Mouse (Mus musculus): ENCODE results near the gene Lrfn1. TPM values are rescaled to one million over a fixed set of nuclear protein-coding genes. Genes with fewer than 3 reads are reported as not detected.

Gene Lrfn1
- 2.5 and 3.1 TPM in 2 replicates for polyA plus RNA-seq (2012; rRNA removed)

GRCm38 (mm10) chr7:28451531-28452360 lies at the start of gene Lrfn1:
Gene Lrfn1 (plus strand): TSS chr7:28451980.
- no peak for DNase-seq
- TF ChIP-seq CTCF (conservative IDR thresholded peaks at IDR 0.05; ENCODE audit: insufficient read depth, insufficient read length, low read depth, low read length), result no peak
- TF ChIP-seq POLR2A (IDR thresholded peaks at IDR 0.05; ENCODE audit: low read depth, low read length), result no peak
- WGBS, result 7% methylated on average over 54 of the region's 97 CpGs
- H3K27me3 ChIP-seq (replicated peaks; ENCODE audit: control insufficient read depth, insufficient read depth, low read length), result no peaks in the 10 kb centered on the region
- H3K4me3 ChIP-seq (ENCODE audit: insufficient read depth, low read depth, low read length), result peak within 1 kb of the TSS; percentile 78
- H3K4me1 ChIP-seq (ENCODE audit: control insufficient read depth, insufficient read depth, low read length), result no peaks in the 10 kb centered on the region
- H3K36me3 ChIP-seq (ENCODE audit: control insufficient read depth, insufficient read depth, low read length), result no peaks in the 10 kb centered on the region
- no peak within 1 kb of the TSS for H3K27ac ChIP-seq (ENCODE audit: insufficient read depth, low read depth, low read length)

GRCm38 (mm10) chr7:28410841-28411475 lies 40.8 kb upstream of the Lrfn1 start:
- DNase-seq, result peak; percentile 86
- Histone ChIP-seq H3K4me1 (ENCODE audit: control insufficient read depth, insufficient read depth, low read length) (peaks cover 6% of the 10 kb centered on the region; the same call in 1 of the 2 replicates), H3K4me3 (ENCODE audit: insufficient read depth, low read depth, low read length) (no peak overlapping the region), H3K27ac (ENCODE audit: insufficient read depth, low read depth, low read length) (peak overlapping the region; percentile 59), H3K27me3 (replicated peaks; ENCODE audit: control insufficient read depth, insufficient read depth, low read length) (no peaks in the 10 kb centered on the region), H3K36me3 (ENCODE audit: control insufficient read depth, insufficient read depth, low read length) (no peaks in the 10 kb centered on the region; the same call in 1 of the 2 replicates)
- TF ChIP-seq CTCF (conservative IDR thresholded peaks at IDR 0.05; ENCODE audit: insufficient read depth, insufficient read length, low read depth, low read length) (no peak), POLR2A (IDR thresholded peaks at IDR 0.05; ENCODE audit: low read depth, low read length) (no peak)
- WGBS, result 63% methylated on average over 3 of the region's 3 CpGs

GRCm38 (mm10) chr7:28412826-28413225 lies 39.0 kb upstream of the Lrfn1 start:
- Histone ChIP-seq H3K27ac (ENCODE audit: insufficient read depth, low read depth, low read length) (no peak overlapping the region), H3K4me1 (ENCODE audit: control insufficient read depth, insufficient read depth, low read length) (peaks cover 6% of the 10 kb centered on the region; the same call in 1 of the 2 replicates), H3K36me3 (ENCODE audit: control insufficient read depth, insufficient read depth, low read length) (no peaks in the 10 kb centered on the region; the same call in 1 of the 2 replicates), H3K27me3 (replicated peaks; ENCODE audit: control insufficient read depth, insufficient read depth, low read length) (no peaks in the 10 kb centered on the region), H3K4me3 (ENCODE audit: insufficient read depth, low read depth, low read length) (no peak overlapping the region)
- no peak for DNase-seq
- 86% methylated on average over 4 of the region's 4 CpGs for WGBS
- TF ChIP-seq POLR2A (IDR thresholded peaks at IDR 0.05; ENCODE audit: low read depth, low read length), result no peak
- no peak for TF ChIP-seq CTCF (conservative IDR thresholded peaks at IDR 0.05; ENCODE audit: insufficient read depth, insufficient read length, low read depth, low read length)

GRCm38 (mm10) chr7:28417368-28417767 lies 34.4 kb upstream of the Lrfn1 start:
- H3K36me3 ChIP-seq (ENCODE audit: control insufficient read depth, insufficient read depth, low read length), result no peaks in the 10 kb centered on the region; the same call in 1 of the 2 replicates
- H3K27me3 ChIP-seq (replicated peaks; ENCODE audit: control insufficient read depth, insufficient read depth, low read length), result no peaks in the 10 kb centered on the region

GRCm38 (mm10) chr7:28418096-28418670 lies 33.6 kb upstream of the Lrfn1 start:
- Histone ChIP-seq H3K36me3 (ENCODE audit: control insufficient read depth, insufficient read depth, low read length) (no peaks in the 10 kb centered on the region; the same call in 1 of the 2 replicates), H3K27me3 (replicated peaks; ENCODE audit: control insufficient read depth, insufficient read depth, low read length) (no peaks in the 10 kb centered on the region), H3K4me1 (ENCODE audit: control insufficient read depth, insufficient read depth, low read length) (0 out of 2 replicates have a peak, but pooled peaks cover 4% of the 10 kb centered on the region), H3K27ac (ENCODE audit: insufficient read depth, low read depth, low read length) (peak overlapping the region; percentile 62), H3K4me3 (ENCODE audit: insufficient read depth, low read depth, low read length) (no peak overlapping the region)
- peak; percentile 87 for DNase-seq
- 39% methylated on average over 8 of the region's 8 CpGs for WGBS
- TF ChIP-seq POLR2A (IDR thresholded peaks at IDR 0.05; ENCODE audit: low read depth, low read length), result no peak

More at GRCm38 (mm10) chr7:28417368-28417767, 34.4 kb upstream of the Lrfn1 start:
- Histone ChIP-seq H3K4me3 (ENCODE audit: insufficient read depth, low read depth, low read length) (no peak overlapping the region), H3K27ac (ENCODE audit: insufficient read depth, low read depth, low read length) (no peak overlapping the region), H3K4me1 (ENCODE audit: control insufficient read depth, insufficient read depth, low read length) (0 out of 2 replicates have a peak, but pooled peaks cover 4% of the 10 kb centered on the region)
- TF ChIP-seq CTCF (conservative IDR thresholded peaks at IDR 0.05; ENCODE audit: insufficient read depth, insufficient read length, low read depth, low read length) (0 out of 2 replicates have a peak, but pooled peaks have one; percentile 12), POLR2A (IDR thresholded peaks at IDR 0.05; ENCODE audit: low read depth, low read length) (no peak)
- DNase-seq, result no peak

GRCm38 (mm10) chr7:28419416-28419815 lies 32.4 kb upstream of the Lrfn1 start:
- Histone ChIP-seq H3K27me3 (replicated peaks; ENCODE audit: control insufficient read depth, insufficient read depth, low read length) (no peaks in the 10 kb centered on the region), H3K36me3 (ENCODE audit: control insufficient read depth, insufficient read depth, low read length) (no peaks in the 10 kb centered on the region), H3K4me1 (ENCODE audit: control insufficient read depth, insufficient read depth, low read length) (0 out of 2 replicates have a peak, but pooled peaks cover 4% of the 10 kb centered on the region), H3K4me3 (ENCODE audit: insufficient read depth, low read depth, low read length) (no peak overlapping the region), H3K27ac (ENCODE audit: insufficient read depth, low read depth, low read length) (peak overlapping the region; percentile 65; the same call in 1 of the 2 replicates)
- 88% methylated on average over 2 of the region's 2 CpGs for WGBS
- no peak for TF ChIP-seq CTCF (conservative IDR thresholded peaks at IDR 0.05; ENCODE audit: insufficient read depth, insufficient read length, low read depth, low read length)
- no peak for DNase-seq

- H3K36me3 ChIP-seq (ENCODE audit: control insufficient read depth, insufficient read depth, low read length), result no peaks in the 10 kb centered on the region
- no peaks in the 10 kb centered on the region for H3K27me3 ChIP-seq (replicated peaks; ENCODE audit: control insufficient read depth, insufficient read depth, low read length)
- peaks cover 13% of the 10 kb centered on the region; the same call in 1 of the 2 replicates for H3K4me1 ChIP-seq (ENCODE audit: control insufficient read depth, insufficient read depth, low read length)
- TF ChIP-seq CTCF (conservative IDR thresholded peaks at IDR 0.05; ENCODE audit: insufficient read depth, insufficient read length, low read depth, low read length) (no peak), POLR2A (IDR thresholded peaks at IDR 0.05; ENCODE audit: low read depth, low read length) (no peak)
- DNase-seq, result no peak
- WGBS, result 90% methylated on average over 1 of the region's 1 CpGs
- no peak overlapping the region for H3K4me3 ChIP-seq (ENCODE audit: insufficient read depth, low read depth, low read length)
- no peak overlapping the region for H3K27ac ChIP-seq (ENCODE audit: insufficient read depth, low read depth, low read length)
Measured at GRCm38 (mm10) chr7:28423018-28423417, 28.8 kb upstream of the Lrfn1 start.
